Mouse (Mus musculus): Measurements from ENCODE around the gene Slco3a1.

Gene Slco3a1

GRCm38 (mm10) chr7:74531468-74532097 is 23.0 kb downstream of the Slco3a1 start:
- ChIA-PET CTCF (no interaction called here), POLR2A (no interaction called here)

DNA sequence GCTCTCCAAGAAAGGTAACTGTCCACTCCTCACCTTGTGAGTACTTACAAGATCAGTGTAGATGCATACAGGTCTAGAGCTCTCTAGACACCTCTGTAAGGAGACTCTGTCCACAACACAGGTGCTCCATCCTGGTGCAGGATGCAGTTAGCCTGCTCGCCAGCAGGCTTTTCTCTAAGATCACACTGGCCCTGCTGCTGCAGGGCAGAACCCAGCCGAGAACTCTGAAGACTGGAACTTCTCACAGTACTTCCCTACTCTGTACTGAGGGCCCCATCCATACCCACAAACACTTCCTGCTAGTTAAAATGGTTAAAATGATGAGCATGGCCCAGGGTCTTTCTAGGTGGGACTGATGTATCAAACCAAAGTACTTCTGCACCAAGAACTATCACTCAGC is 24.7 kb downstream of the Slco3a1 start:
- CTCF ChIA-PET = interaction anchor here in 1 of 4 experiments (1.3 kb wide), 1 partner anchor 162 kb away, joined by 3 read pairs; no protein-coding TSS in a partner anchor

GRCm38 (mm10) chr7:74529183-74529757 is 25.3 kb downstream of the Slco3a1 start:
- ChIA-PET POLR2A (no interaction called here), CTCF (interaction anchor here in 1 of 4 experiments (1.3 kb wide), 1 partner anchor 161 kb away, joined by 3 read pairs; no protein-coding TSS in a partner anchor)

More for the DNA sequence above, 24.7 kb downstream of the Slco3a1 start:
- POLR2A ChIA-PET = no interaction called here

- ChIA-PET CTCF (interaction anchor here in 1 of 4 experiments (1.3 kb wide), 1 partner anchor 160 kb away, joined by 3 read pairs; no protein-coding TSS in a partner anchor), POLR2A (no interaction called here)
Observed at GRCm38 (mm10) chr7:74528182-74528581, 26.4 kb downstream of the Slco3a1 start.

GRCm38 (mm10) chr7:74527689-74528088 is 26.9 kb downstream of the Slco3a1 start:
- POLR2A ChIA-PET = no interaction called here

DNA sequence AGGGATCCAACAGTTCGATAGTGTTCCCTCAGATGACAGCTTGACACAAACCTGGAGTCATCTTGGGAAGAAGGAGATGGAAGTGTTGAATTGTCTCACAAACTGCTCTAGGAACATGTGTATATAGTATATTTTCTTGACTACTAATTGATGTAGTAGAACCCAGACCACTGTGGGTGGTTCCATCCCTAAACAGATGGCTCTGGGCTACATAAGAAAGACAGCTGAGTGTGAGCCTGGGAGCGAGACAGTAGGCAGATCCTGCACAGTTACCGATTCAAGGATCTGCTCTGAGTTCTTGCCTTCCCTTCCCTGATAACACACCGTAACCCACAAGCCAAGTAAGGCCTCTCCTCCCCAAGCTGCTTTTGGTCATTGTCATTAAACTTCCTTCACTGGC is 28.6 kb downstream of the Slco3a1 start:
- ChIA-PET POLR2A (no interaction called here), CTCF (no interaction called here)

More at GRCm38 (mm10) chr7:74527689-74528088, 26.9 kb downstream of the Slco3a1 start:
- CTCF ChIA-PET = no interaction called here

DNA sequence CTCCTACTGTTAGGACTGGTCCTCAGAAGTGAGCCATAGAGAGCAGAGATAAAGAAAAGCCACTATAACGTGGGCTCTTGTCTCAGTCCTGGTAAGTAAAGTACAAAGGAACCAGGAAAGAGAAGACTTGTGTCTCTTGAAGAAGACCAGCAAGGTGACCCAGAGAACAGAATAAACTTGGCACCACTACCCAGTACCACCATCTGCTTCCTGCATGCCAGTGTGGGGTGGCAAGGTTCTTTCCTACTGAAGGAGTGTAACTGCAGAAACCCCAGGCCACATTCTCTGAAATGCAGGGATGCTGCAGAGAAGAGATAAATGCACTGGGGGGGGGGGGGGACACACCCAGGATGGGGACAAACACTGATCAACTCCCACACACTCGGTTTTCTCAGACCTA is 29.0 kb downstream of the Slco3a1 start:
- ChIA-PET POLR2A (no interaction called here), CTCF (no interaction called here)

- POLR2A ChIA-PET = no interaction called here
- CTCF ChIA-PET = interaction anchor here in 3 of 4 experiments (0.6 kb wide), 3 partner anchors 12 to 184 kb away, joined by 3 to 6 read pairs (median 5); no protein-coding TSS in a partner anchor
Observed at GRCm38 (mm10) chr7:74524188-74524971, 30.2 kb downstream of the Slco3a1 start.

DNA sequence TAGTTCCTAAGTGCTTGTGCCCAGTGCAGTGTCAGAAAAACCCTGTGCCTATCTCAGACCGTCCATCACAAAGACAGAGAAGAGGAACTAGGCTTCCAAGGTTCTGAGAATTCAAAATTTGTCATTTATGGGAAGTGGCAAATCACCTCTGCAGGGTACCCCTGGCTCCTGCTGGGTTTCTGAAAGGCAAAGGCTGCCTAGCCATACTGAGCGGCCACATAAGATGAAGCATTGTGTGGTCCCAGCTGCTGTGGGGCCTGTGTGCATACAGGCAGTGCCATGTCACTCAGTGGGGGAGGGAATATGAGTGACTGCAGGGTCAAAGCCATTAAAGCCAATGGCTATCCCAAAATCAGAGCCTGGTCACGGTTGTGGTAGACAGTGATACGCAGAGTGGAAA is 31.5 kb downstream of the Slco3a1 start:
- ChIA-PET CTCF (no interaction called here), POLR2A (interaction anchor here in 1 of 4 experiments (0.7 kb wide), 1 partner anchor 120 kb away, joined by 3 read pairs; no protein-coding TSS in a partner anchor)

- ChIA-PET POLR2A (interaction anchor here in 1 of 4 experiments (0.7 kb wide), 1 partner anchor 119 kb away, joined by 3 read pairs; no protein-coding TSS in a partner anchor), CTCF (interaction anchor here in 2 of 4 experiments (0.5 to 0.6 kb wide), 2 partner anchors 703 to 921 kb away, joined by 3 to 4 read pairs; no protein-coding TSS in a partner anchor)
Observed at GRCm38 (mm10) chr7:74522260-74522659, 32.3 kb downstream of the Slco3a1 start.

- CTCF ChIA-PET = no interaction called here
- POLR2A ChIA-PET = no interaction called here
Observed at GRCm38 (mm10) chr7:74519386-74519785, 35.2 kb downstream of the Slco3a1 start.

DNA sequence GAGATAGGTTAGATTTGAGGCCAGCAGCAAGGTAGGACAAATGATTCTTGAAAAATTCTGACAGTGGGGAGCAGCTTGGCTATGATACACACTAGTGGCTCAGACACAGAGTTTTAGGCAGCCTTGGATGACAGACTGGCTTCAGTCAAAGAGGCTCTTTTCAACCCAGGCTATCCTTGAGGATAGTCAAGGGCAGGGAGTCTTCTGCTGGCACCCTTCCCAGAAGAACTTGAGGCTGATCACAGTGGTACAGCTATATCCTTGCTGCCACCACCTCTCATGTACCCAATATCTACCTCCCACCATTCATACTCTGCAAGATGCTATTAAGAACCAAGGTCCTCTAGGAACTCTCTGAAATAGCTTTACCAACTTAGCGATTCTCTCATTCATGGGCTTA is 35.8 kb downstream of the Slco3a1 start:
- ChIA-PET POLR2A (no interaction called here), CTCF (no interaction called here)

DNA sequence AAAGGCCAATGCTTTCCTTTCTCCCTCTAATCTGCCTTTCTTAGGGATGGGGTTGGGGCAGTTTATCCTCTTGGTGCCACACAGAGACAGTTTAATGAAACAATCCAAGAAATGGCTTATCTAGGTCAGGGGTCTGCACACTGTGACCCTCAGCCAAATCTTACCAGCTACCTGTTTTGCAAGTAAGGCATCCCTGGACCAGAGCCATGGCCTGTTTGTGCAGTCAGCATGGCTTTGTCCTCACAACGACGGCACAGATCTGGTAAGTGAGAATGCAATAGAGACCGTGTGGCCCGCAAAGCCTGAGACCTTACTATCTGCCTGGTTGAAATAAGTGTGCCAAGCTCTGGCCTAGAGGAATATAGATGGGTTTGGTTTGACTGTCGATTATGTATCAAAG is 36.3 kb downstream of the Slco3a1 start:
- ChIA-PET CTCF (no interaction called here), POLR2A (no interaction called here)

GRCm38 (mm10) chr7:74510676-74511075 is 43.9 kb downstream of the Slco3a1 start:
- CTCF ChIA-PET = no interaction called here
- POLR2A ChIA-PET = no interaction called here

DNA sequence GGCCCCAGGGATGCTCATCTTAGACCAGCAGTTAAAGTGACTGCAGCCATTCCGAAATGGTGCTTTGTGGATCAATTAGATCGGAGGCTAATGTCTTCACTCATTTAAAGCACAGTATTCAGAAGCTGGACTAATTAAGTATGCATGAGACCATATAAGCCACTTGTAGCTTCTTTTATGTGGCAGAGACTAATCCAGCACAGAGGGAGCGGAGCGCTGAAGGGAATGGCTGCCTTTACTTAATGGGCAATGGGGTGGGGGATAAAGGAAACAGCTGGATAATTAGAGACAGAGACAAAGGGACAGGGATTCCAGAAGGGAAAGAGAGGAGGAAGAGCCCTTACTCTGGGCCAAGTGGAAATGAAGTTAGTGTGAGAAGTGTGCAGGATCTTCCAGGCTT is 46.4 kb downstream of the Slco3a1 start:
- CTCF ChIA-PET = no interaction called here

GRCm38 (mm10) chr7:74506856-74507255 is 47.7 kb downstream of the Slco3a1 start:
- ChIA-PET CTCF (no interaction called here), POLR2A (no interaction called here)

More for the DNA sequence above, 46.4 kb downstream of the Slco3a1 start:
- POLR2A ChIA-PET = interaction anchor here in 1 of 4 experiments (0.6 kb wide), 1 partner anchor 17 kb away, joined by 3 read pairs; no protein-coding TSS in a partner anchor

DNA sequence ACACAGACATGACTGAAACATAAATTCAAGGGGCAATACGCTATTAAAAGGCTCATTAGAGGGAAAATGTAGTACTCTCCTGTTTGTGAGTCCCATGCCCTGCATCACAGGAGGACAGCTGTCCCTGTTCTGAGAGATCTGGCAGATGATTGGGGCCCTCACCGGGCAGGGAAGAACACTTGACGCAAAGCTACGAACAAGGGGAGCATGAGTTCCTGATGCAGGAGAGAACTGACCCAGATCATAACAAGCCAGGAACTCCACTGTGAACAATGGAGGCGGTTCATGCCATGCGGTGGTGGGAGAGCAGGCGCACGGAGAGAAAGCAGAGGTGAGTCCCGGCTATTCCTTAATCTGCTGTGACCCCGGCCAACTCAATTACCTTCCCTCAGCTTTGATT is 48.9 kb downstream of the Slco3a1 start:
- CTCF ChIA-PET = no interaction called here

GRCm38 (mm10) chr7:74501187-74501586 is 53.4 kb downstream of the Slco3a1 start:
- POLR2A ChIA-PET = no interaction called here
- CTCF ChIA-PET = no interaction called here

More for the DNA sequence above, 48.9 kb downstream of the Slco3a1 start:
- POLR2A ChIA-PET = no interaction called here

GRCm38 (mm10) chr7:74499470-74499869 is 55.1 kb downstream of the Slco3a1 start:
- ChIA-PET POLR2A (no interaction called here), CTCF (no interaction called here)

- POLR2A ChIA-PET = no interaction called here
Observed at GRCm38 (mm10) chr7:74498266-74498980, 56.2 kb downstream of the Slco3a1 start.

More at GRCm38 (mm10) chr7:74498266-74498980, 56.2 kb downstream of the Slco3a1 start:
- CTCF ChIA-PET = no interaction called here

Measured in embryonic stem cell, embryonic (primary cell).